Mouse (Mus musculus): ENCODE data around the gene Parp1.
A peak's percentile ranks its signal among the peaks of the same experiment; 100 is the strongest.

- TF ChIP-seq CEBPB (IDR thresholded peaks at IDR 0.05; ENCODE audit: insufficient read depth, poor library complexity, severe bottlenecking): no peak
- peak; percentile 13 for TF ChIP-seq TCF12 (IDR thresholded peaks at IDR 0.05; ENCODE audit: insufficient read depth, poor library complexity, severe bottlenecking)
- TF ChIP-seq POLR2AphosphoS2 (IDR thresholded peaks at IDR 0.05; ENCODE audit: insufficient read length, low read depth): no peak
- no peak for TF ChIP-seq USF1 (IDR thresholded peaks at IDR 0.05; ENCODE audit: low read depth)
- TF ChIP-seq POLR2A (IDR thresholded peaks at IDR 0.05; ENCODE audit: insufficient read length, low read depth): no peak
- TF ChIP-seq E2F4 (IDR thresholded peaks at IDR 0.05; ENCODE audit: insufficient read depth): no peak
These were observed 38.3 kb downstream of the Parp1 start for GRCm38 (mm10) chr1:180606796-180607577.

Measured in myocyte (in vitro differentiated cells).